Mouse (Mus musculus) olfactory bulb, adult 2 months (tissue): ENCODE results near the gene Fat2.

Experiments
- CTCF ChIP-seq: fragments of 200-500 bp; IDR thresholded peaks from 2 replicates; pipeline ENCODE4 v1.5.1; 2012; ENCODE audit warnings: low read depth, mild to moderate bottlenecking, low read length, moderate library complexity; ENCODE audit not compliant: insufficient read depth
- POLR2A ChIP-seq: fragments of 200-500 bp; IDR thresholded peaks from 2 replicates; pipeline ENCODE4 v1.6.1; 2012; ENCODE audit warnings: mild to moderate bottlenecking, low read depth, low read length, moderate library complexity; ENCODE audit not compliant: insufficient read depth

DNA sequence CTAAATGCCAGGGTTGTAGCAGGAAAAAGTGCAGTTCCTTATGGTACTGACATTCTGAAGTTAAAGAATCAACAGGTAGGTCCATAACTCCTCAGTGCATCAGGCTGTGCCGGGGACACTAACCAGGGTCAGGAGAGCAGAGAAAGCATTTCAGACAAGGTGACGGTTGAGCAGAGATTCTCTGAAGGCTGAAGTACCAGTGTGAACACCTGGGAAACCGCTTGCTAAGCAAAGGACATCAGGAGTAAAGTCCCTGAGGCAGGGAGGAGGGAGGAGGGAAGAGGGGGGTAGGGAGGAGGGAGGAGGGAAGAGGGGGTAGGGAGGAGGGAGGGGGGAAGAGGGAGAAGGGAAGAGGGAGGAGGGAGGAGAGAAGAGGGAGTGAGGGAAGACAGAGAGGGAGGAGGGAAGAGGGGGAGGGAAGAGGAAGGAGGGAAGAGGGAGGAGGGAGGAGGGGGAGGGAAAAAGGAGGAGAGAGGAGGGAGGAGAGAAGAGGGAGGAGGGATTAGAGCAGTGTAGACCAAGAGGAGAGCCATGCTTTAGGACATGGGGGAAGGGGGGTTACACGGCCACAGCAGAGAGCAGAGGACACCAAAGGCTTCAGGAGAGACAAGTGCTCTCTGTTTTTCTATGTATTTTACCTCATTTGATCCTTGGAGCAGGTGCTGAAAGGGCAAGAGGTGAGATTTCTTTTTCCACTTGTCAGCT is 32.2 kb upstream of the Fat2 start:
- TF ChIP-seq CTCF (no peak), POLR2A (no peak)
